Mouse (Mus musculus): ENCODE data around the gene Ubfd1.

Ubfd1 gene

GRCm38 (mm10) chr7:122066945-122067516, at the start of gene Ubfd1, which contains the start of gene Ears2:
TSS of gene Ubfd1 (plus strand) at chr7:122067175.
TSS of gene Ears2 (minus strand) at chr7:122067263.
- ChIA-PET POLR2A (interaction anchor here in 3 of 4 experiments (0.6 to 6.3 kb wide), 62 partner anchors 9 to 360 kb away, joined by 3 to 101 read pairs (median 5); partner anchors contain the start of genes Dctn5 (in 3 of the 3), Palb2 (in 3 of the 3), Cog7 (in 2 of the 3) and Gga2 (in 2 of the 3)), CTCF (interaction anchor here in 1 of 4 experiments (0.6 to 1.5 kb wide), 5 partner anchors 28 to 333 kb away, joined by 3 to 7 read pairs (median 3); partner anchors contain the start of gene Scnn1g)

DNA sequence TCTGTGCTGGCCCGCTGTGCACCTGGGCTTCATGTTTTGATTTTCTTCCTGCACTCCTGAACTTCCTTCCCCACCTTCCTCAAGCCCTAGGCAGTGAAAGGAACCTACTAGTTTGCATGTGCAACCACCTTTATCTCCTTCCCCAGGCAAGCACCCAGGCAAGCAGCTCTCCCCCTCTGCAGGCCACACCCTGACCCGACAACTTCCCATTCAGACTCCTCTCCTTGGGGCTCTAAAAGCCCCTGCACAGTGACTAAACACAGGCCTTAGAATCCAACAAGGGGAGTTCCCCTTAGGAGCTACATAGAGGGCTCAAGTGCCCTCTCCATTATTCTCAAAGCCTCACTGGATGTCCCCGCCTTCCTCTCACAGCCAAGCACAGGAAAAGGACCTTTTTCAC, 48.7 kb upstream of the Ubfd1 start:
- CTCF ChIA-PET, result interaction anchor here in 3 of 4 experiments (0.6 to 2.3 kb wide), 5 partner anchors 10 to 285 kb away, joined by 3 to 6 read pairs (median 3); partner anchors contain the start of gene Scnn1g (in 1 of the 3)
- POLR2A ChIA-PET, result interaction anchor here (0.6 to 8.1 kb wide), 35 partner anchors 9 to 1036 kb away, joined by 3 to 138 read pairs (median 5); partner anchors contain the start of genes Cog7 (in 3 of the 4), Dctn5 (in 2 of the 4), Ears2 (in 2 of the 4) and Palb2 (in 2 of the 4)

- ChIA-PET POLR2A (interaction anchor here in 3 of 4 experiments (0.5 to 8.1 kb wide), 41 partner anchors 8 to 1036 kb away, joined by 3 to 138 read pairs (median 5); partner anchors contain the start of genes Cog7 (in 3 of the 3), Ears2 (in 3 of the 3), Ubfd1 (in 3 of the 3) and Dctn5 (in 2 of the 3)), CTCF (interaction anchor here in 3 of 4 experiments (0.5 to 2.3 kb wide), 6 partner anchors 10 to 910 kb away, joined by 3 to 6 read pairs (median 3); partner anchors contain the start of gene Scnn1g (in 1 of the 3))
Observed at GRCm38 (mm10) chr7:122018978-122019377, 48.0 kb upstream of the Ubfd1 start.

DNA sequence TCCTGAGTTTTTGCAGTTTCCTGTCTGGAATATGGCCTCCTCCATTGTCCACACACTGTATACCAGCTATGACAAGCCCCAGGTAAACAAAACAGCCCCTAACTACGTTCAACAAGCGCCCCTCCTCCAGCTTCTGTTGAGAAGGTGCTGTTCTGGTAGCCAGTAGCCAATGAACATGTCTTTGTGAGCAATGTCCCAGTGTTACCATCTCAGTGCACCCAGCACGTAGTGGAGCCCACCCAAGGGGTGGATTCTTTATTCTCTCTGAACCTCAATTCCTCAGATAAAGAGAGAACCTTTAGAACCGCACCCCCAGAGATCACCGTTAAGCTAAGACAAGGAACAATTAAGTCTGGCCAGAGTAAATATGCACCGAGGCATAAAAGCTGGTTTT, 46.7 kb upstream of the Ubfd1 start:
- ChIA-PET POLR2A (interaction anchor here in 3 of 4 experiments (0.6 to 8.1 kb wide), 60 partner anchors 8 to 611 kb away, joined by 3 to 138 read pairs (median 6); partner anchors contain the start of genes Cog7 (in 2 of the 3), Ears2 (in 2 of the 3), Ubfd1 (in 2 of the 3) and Dctn5 (in 1 of the 3)), CTCF (interaction anchor here in 3 of 4 experiments (0.6 to 2.3 kb wide), 7 partner anchors 8 to 286 kb away, joined by 3 to 6 read pairs (median 3); partner anchors contain the start of genes Scnn1g (in 2 of the 3) and Cog7 (in 1 of the 3))

DNA sequence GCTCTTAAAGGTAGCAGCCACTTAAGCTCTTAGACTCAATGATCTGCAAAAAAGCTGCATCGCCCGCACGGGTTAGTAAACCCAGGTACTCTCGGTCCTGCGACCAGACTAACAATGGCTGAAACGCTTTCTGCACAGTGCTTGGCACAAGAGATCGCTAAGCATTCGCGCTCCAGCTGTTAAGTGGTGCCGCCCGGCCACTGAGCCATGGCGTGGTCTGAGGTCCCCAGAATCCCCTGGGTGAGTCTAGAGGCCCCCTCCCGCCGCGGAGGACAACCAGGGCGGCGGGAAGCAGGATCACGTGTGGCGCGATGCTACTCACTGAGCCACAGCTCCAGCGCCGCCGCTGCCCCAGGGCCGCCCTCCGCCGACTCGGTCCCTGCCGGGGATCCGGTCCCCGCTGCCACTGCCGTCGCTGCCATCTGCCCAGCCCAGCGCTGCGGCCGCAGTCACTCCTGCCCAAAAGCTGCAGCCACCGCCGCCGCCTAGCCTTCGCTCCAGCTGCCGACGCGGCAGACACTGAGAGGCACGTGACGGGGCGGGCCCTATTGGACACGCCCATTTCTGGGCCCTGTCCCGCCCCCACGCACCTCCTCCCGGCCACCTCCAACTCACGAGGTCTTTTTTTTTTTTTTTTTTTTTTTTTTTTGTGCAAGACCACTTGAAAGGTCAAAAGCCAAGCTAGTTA, 46.2 kb upstream of the Ubfd1 start, which contains the start of gene Gga2:
Gene Gga2, minus strand, starts transcription at position 556 of the 688 bp plus-strand sequence.
- ChIA-PET POLR2A (interaction anchor here (0.6 to 8.1 kb wide), 100 partner anchors 8 to 1387 kb away, joined by 3 to 138 read pairs (median 5); partner anchors contain the start of genes Cog7 (in 3 of the 4), Ears2 (in 2 of the 4), Ubfd1 (in 2 of the 4) and Dctn5 (in 1 of the 4)), CTCF (interaction anchor here (0.5 to 2.3 kb wide), 14 partner anchors 9 to 1390 kb away, joined by 3 to 13 read pairs (median 3); partner anchors contain the start of genes Scnn1g (in 2 of the 4) and Cog7 (in 1 of the 4))

DNA sequence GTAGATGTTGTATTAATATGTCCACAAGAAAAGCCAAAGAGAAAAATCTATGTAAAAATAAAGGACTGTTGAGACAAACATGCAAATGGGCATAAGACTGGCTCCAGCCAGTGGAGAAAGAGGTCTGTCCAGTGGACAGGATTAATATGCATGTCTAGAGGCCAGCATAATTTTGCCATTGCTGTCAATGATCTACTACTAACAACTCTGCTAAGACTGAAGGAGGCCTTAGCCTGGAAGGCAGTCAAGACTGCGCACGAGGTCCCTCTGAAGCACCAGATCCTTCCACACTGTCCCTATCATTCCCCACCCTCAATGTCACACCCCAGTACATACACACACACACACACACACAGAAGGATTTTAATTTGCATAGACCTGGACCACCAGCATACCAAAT, 44.8 kb upstream of the Ubfd1 start:
- ChIA-PET CTCF (no interaction called here), POLR2A (interaction anchor here in 3 of 4 experiments (0.7 to 8.1 kb wide), 17 partner anchors 10 to 287 kb away, joined by 3 to 138 read pairs (median 24); partner anchors contain the start of genes Ears2 (in 2 of the 3), Ubfd1 (in 2 of the 3) and Scnn1g (in 1 of the 3))

- ChIA-PET POLR2A (interaction anchor here in 3 of 4 experiments (0.7 to 15.1 kb wide), 9 partner anchors 14 to 53 kb away, joined by 3 to 138 read pairs (median 4); partner anchors contain the start of genes Ears2 (in 2 of the 3), Gga2 (in 2 of the 3) and Ubfd1 (in 2 of the 3)), CTCF (interaction anchor here in 2 of 4 experiments (0.6 kb wide), 2 partner anchors 70 to 94 kb away, joined by 5 to 7 read pairs; no protein-coding TSS in a partner anchor)
Observed at GRCm38 (mm10) chr7:122033371-122033770, 33.6 kb upstream of the Ubfd1 start.

GRCm38 (mm10) chr7:122034348-122034747, 32.6 kb upstream of the Ubfd1 start:
- ChIA-PET CTCF (interaction anchor here (0.6 to 1.0 kb wide), 5 partner anchors 13 to 411 kb away, joined by 3 to 13 read pairs (median 5); partner anchors contain the start of gene Gga2 (in 1 of the 4)), POLR2A (interaction anchor here (0.7 to 15.1 kb wide), 9 partner anchors 10 to 66 kb away, joined by 3 to 138 read pairs (median 5); partner anchors contain the start of gene Gga2 (in 3 of the 4))

- CTCF ChIA-PET, result no interaction called here
- POLR2A ChIA-PET, result interaction anchor here in 2 of 4 experiments (1.0 to 8.6 kb wide), 6 partner anchors 10 to 50 kb away, joined by 3 to 79 read pairs (median 10); partner anchors contain the start of genes Gga2 (in 2 of the 2), Ears2 (in 1 of the 2) and Ubfd1 (in 1 of the 2)
Observed at GRCm38 (mm10) chr7:122044106-122044505, 22.9 kb upstream of the Ubfd1 start.

DNA sequence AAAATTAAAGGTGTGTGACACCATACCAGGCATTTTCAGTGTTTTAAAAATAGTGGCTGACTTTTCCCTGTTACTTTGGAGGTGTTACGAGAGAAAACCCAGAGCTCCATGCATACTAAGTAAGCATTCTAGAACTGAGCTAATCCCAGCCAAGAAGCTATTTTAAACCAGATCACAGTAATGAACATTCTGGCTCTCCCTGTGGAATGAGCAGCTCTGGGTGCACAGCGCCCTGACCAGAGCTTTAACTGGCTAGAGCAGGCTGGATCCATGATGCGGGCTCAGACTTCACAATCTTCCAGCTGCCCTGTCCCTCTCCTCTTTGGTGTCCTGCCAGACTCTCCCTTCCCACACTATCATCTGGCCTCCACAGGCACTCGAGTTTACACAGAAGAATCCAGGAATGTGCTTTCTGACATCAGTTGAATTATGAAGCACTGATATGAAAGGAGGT, 21.8 kb upstream of the Ubfd1 start:
- ChIA-PET POLR2A (interaction anchor here in 3 of 4 experiments (0.7 to 8.6 kb wide), 11 partner anchors 9 to 431 kb away, joined by 3 to 79 read pairs (median 3); partner anchors contain the start of genes Ears2 (in 2 of the 3), Gga2 (in 2 of the 3) and Ubfd1 (in 2 of the 3)), CTCF (no interaction called here)

DNA sequence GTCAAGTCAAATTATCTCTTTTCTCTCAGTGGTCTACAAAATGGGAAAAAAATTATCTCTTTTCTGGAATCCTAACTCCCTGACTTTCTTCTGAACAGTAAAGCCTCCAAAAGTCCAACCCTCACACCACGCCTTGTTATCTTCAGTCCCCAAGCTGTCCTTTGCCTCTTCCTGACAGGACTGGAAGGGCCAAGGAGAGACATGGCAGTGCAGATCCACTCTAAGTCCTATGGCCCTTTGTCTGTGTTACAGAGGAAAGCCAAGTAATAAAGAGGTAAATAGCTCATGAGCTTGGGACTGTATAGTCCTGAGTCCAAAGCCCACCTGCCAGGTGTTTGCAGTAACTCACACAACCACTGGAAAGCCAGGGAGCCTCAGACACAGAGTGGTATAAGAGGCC, 21.3 kb upstream of the Ubfd1 start:
- ChIA-PET POLR2A (interaction anchor here in 2 of 4 experiments (1.2 to 8.6 kb wide), 10 partner anchors 8 to 35 kb away, joined by 3 to 79 read pairs (median 7); partner anchors contain the start of genes Ears2 (in 2 of the 2), Gga2 (in 2 of the 2) and Ubfd1 (in 2 of the 2)), CTCF (interaction anchor here in 1 of 4 experiments (0.6 kb wide), 1 partner anchor 156 kb away, joined by 4 read pairs; no protein-coding TSS in a partner anchor)

DNA sequence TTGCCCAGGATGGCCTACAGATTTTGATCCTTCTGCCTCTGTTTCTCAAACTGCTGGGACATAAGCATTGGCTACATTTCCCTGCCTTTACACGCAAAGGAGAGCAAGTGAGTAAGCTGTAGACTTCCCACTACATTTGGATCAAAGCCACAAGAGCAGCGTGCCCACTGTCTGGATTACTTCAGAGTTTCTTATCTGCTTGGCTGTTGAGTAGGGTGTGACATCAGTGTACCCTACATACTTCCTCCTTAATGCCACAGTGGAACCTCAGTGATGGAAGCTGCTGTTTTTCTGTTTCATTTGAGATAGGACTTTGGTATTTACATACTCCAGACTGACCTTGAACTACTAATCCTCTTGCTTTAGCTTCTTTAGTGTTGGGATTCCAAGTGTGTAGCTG, 20.2 kb upstream of the Ubfd1 start:
- ChIA-PET CTCF (interaction anchor here in 1 of 4 experiments (0.7 to 0.8 kb wide), 2 partner anchors 9 to 194 kb away, joined by 3 read pairs; no protein-coding TSS in a partner anchor), POLR2A (interaction anchor here in 2 of 4 experiments (1.0 to 8.6 kb wide), 13 partner anchors 9 to 42 kb away, joined by 3 to 79 read pairs (median 6); partner anchors contain the start of genes Ears2 (in 2 of the 2), Gga2 (in 2 of the 2) and Ubfd1 (in 2 of the 2))

DNA sequence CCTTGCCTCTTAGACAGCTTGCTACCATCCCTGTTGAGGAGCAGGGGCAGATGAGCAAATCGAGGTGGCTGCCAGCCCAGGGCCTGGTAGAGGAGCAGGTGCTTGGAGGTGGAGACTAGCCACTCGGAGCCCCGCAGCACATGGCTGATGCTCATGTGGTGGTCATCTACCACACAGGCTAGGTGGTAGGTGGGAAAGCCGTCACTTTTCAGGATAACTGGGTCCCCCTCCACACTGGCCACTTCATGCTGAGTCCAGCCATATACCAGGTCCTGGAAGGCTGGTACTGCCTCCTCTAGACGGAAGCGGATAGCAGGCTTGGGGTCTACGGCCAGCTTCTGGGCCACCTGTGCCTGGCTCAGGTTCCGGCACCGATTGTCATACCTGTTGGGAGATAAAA, 18.8 kb upstream of the Ubfd1 start:
- POLR2A ChIA-PET, result interaction anchor here in 2 of 4 experiments (0.7 to 8.6 kb wide), 7 partner anchors 11 to 87 kb away, joined by 3 to 79 read pairs (median 9); partner anchors contain the start of genes Ears2 (in 2 of the 2), Ubfd1 (in 2 of the 2) and Gga2 (in 1 of the 2)
- CTCF ChIA-PET, result no interaction called here

- CTCF ChIA-PET, result no interaction called here
- POLR2A ChIA-PET, result interaction anchor here in 3 of 4 experiments (0.7 to 8.6 kb wide), 26 partner anchors 10 to 344 kb away, joined by 3 to 79 read pairs (median 5); partner anchors contain the start of genes Ears2 (in 2 of the 3), Ubfd1 (in 2 of the 3), Dctn5 (in 1 of the 3) and Gga2 (in 1 of the 3)
Observed at GRCm38 (mm10) chr7:122050834-122051233, 16.1 kb upstream of the Ubfd1 start.

DNA sequence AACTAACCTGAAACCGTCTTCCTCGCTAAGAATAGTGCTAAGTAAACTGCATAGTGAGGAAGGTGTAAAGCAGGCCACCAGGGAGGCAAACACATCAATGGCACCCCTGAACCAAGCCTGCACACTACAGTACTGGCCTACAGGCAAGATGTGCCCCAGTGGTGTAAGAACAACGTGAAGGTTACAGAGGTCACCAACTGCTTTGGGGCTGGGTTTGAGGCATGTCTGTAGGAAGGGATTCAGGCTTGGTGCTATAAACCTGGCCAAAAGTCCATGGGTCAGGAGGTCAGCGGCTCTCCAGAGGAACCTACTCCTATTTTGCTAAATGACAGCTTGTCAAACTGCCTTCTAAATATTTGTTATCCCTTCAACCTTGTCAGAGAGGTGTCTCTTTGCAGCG, 10.3 kb upstream of the Ubfd1 start:
- ChIA-PET CTCF (no interaction called here), POLR2A (interaction anchor here in 2 of 4 experiments (0.6 to 2.7 kb wide), 3 partner anchors 10 to 196 kb away, joined by 3 to 6 read pairs (median 3); partner anchors contain the start of genes Ears2 (in 1 of the 2) and Ubfd1 (in 1 of the 2))

- ChIA-PET POLR2A (interaction anchor here in 3 of 4 experiments (0.7 to 4.7 kb wide), 19 partner anchors 8 to 620 kb away, joined by 3 to 44 read pairs (median 4); partner anchors contain the start of genes Dctn5 (in 2 of the 3), Gga2 (in 2 of the 3), Palb2 (in 2 of the 3) and Plk1 (in 1 of the 3)), CTCF (no interaction called here)
Observed at GRCm38 (mm10) chr7:122065656-122066055, 1.3 kb upstream of the Ubfd1 start.

Data from embryonic stem cell, embryonic (primary cell).